Comparison of ENCODE assay signal across 16 mouse cellular contexts in genomic region chr11:79502917-79503316, GRCm38 (mm10). TPM values are rescaled to one million over a fixed set of nuclear protein-coding genes. Genes with fewer than 3 reads are reported as not detected.
DNase-seq lines count a peak whose midpoint lies in the region; ATAC-seq lines count a peak whose summit lies in the region.
"Had no signal": no experiment of that assay in that cellular context is flagged by ENCODE, and none has a peak within 500 bp of the region (broad histone marks: within the 10 kb centered on the region; RNA-seq: fewer than 3 reads in every experiment).

No protein-coding gene starts in this region.

- no peak overlapping the region for H3K9ac ChIP-seq in forebrain, embryonic 13.5 days
- no peak overlapping the region for H3K9ac ChIP-seq in forebrain, embryonic 11.5 days (ENCODE audit: low read length)
- no peak overlapping the region for H3K9ac ChIP-seq in midbrain, embryonic 13.5 days (replicated peaks)
- H3K9ac ChIP-seq: embryonic facial prominence, embryonic 15.5 days; limb, embryonic 13.5 days had no signal

- no peak overlapping the region for H3K4me3 ChIP-seq in forebrain, embryonic 13.5 days
- no peak overlapping the region for H3K4me3 ChIP-seq in forebrain, embryonic 11.5 days (ENCODE audit: low read depth, low read length)
- no peak overlapping the region for H3K4me3 ChIP-seq in midbrain, embryonic 13.5 days (replicated peaks)
- H3K4me3 ChIP-seq: embryonic facial prominence, embryonic 15.5 days; heart, adult 2 months; limb, embryonic 13.5 days; myocyte had no signal

- 9% methylated on average over 2 of the region's 2 CpGs for WGBS in forebrain, embryonic 13.5 days
- WGBS in forebrain, embryonic 11.5 days, result 21% methylated on average over 2 of the region's 2 CpGs
- 19% methylated on average over 2 of the region's 2 CpGs for WGBS in midbrain, embryonic 13.5 days

- H3K4me2 ChIP-seq in forebrain, embryonic 13.5 days, result peak overlapping the region; percentile 19; the same call in 1 of the 2 replicates
- no peak overlapping the region for H3K4me2 ChIP-seq in forebrain, embryonic 11.5 days (ENCODE audit: low read depth, low read length, severe bottlenecking)
- H3K4me2 ChIP-seq in midbrain, embryonic 13.5 days (replicated peaks), result no peak overlapping the region
- H3K4me2 ChIP-seq: embryonic facial prominence, embryonic 15.5 days; limb, embryonic 13.5 days had no signal

- no peaks in the 10 kb centered on the region for H3K9me3 ChIP-seq in forebrain, embryonic 13.5 days (replicated peaks)
- H3K9me3 ChIP-seq in forebrain, embryonic 11.5 days (ENCODE audit: control insufficient read depth, low read length), result no peaks in the 10 kb centered on the region
- no peaks in the 10 kb centered on the region for H3K9me3 ChIP-seq in midbrain, embryonic 13.5 days
- H3K9me3 ChIP-seq: embryonic facial prominence, embryonic 15.5 days; limb, embryonic 13.5 days had no signal

- peaks cover 29% of the 10 kb centered on the region for H3K4me1 ChIP-seq in forebrain, embryonic 13.5 days
- peaks cover 5% of the 10 kb centered on the region; the same call in 1 of the 2 replicates for H3K4me1 ChIP-seq in forebrain, embryonic 11.5 days (replicated peaks; ENCODE audit: control insufficient read depth, insufficient read depth, low read length)
- H3K4me1 ChIP-seq in midbrain, embryonic 13.5 days (replicated peaks), result peaks cover 16% of the 10 kb centered on the region
- H3K4me1 ChIP-seq: embryonic facial prominence, embryonic 15.5 days; limb, embryonic 13.5 days had no signal

- no peaks in the 10 kb centered on the region for H3K27me3 ChIP-seq in forebrain, embryonic 13.5 days
- no peaks in the 10 kb centered on the region for H3K27me3 ChIP-seq in forebrain, embryonic 11.5 days (ENCODE audit: control insufficient read depth, insufficient read depth, low read length)
- H3K27me3 ChIP-seq in midbrain, embryonic 13.5 days, result no peaks in the 10 kb centered on the region
- H3K27me3 ChIP-seq: embryonic facial prominence, embryonic 15.5 days; limb, embryonic 13.5 days had no signal

- peak overlapping the region; percentile 57 for H3K27ac ChIP-seq in forebrain, embryonic 13.5 days
- H3K27ac ChIP-seq in forebrain, embryonic 11.5 days (ENCODE audit: low read depth, low read length), result no peak overlapping the region; the same call in 1 of the 2 replicates
- H3K27ac ChIP-seq in midbrain, embryonic 13.5 days, result peak overlapping the region; percentile 64; the same call in 1 of the 2 replicates
- H3K27ac ChIP-seq: embryonic facial prominence, embryonic 15.5 days; heart, adult 2 months; kidney, postnatal 0 days; limb, embryonic 13.5 days had no signal

- ATAC-seq in forebrain, embryonic 13.5 days, result no peak
- ATAC-seq in forebrain, embryonic 11.5 days (replicated peaks; ENCODE audit: low FRiP score), result no peak
- no peak for ATAC-seq in midbrain, embryonic 13.5 days
- ATAC-seq: intestine, embryonic 16.5 days had no signal

- no peak for DNase-seq in forebrain, embryonic 11.5 days (ENCODE audit: low spot score)
- peak; percentile 84 for DNase-seq in retina, postnatal 1 day
- DNase-seq in retina, embryonic 14.5 days (ENCODE audit: low spot score), result no peak
- DNase-seq in thymus, postnatal 36 days, result no peak
- DNase-seq in adipocyte (ENCODE audit: low spot score), result no peak
- no peak for DNase-seq in thymus, postnatal 14 days
- DNase-seq: adrenal gland, postnatal 14 days; heart, adult 2 months had no signal

- H3K36me3 ChIP-seq in forebrain, embryonic 13.5 days (ENCODE audit: poor library complexity, severe bottlenecking), result no peaks in the 10 kb centered on the region
- H3K36me3 ChIP-seq in forebrain, embryonic 11.5 days (ENCODE audit: control insufficient read depth, insufficient read depth, low read length), result no peaks in the 10 kb centered on the region
- no peaks in the 10 kb centered on the region for H3K36me3 ChIP-seq in midbrain, embryonic 13.5 days
- H3K36me3 ChIP-seq: embryonic facial prominence, embryonic 15.5 days; limb, embryonic 13.5 days had no signal

RNA-seq across cellular contexts. Expression of gene Omg, which starts 1.0 kb away (rescaled TPM):
- polyA plus RNA-seq in forebrain, embryonic 13.5 days (2015; fragmentation: Nextera tagmentation; extraction: Ambion mirVana), result 1.1 and 1.5 TPM in 2 replicates
- 0.39 and 1.1 TPM in 2 replicates for polyA plus RNA-seq in forebrain, embryonic 11.5 days (2014; fragmentation: Nextera tagmentation; extraction: Ambion mirVana)
- 2.6 and 3.3 TPM in 2 replicates for polyA plus RNA-seq in midbrain, embryonic 13.5 days (2015; fragmentation: Nextera tagmentation; extraction: Ambion mirVana)
- polyA plus RNA-seq: liver, embryonic 16.5 days had no signal

RNA-seq across cellular contexts. Expression of gene Evi2b, which starts 20.6 kb away (rescaled TPM):
- polyA plus RNA-seq in forebrain, embryonic 13.5 days (2015; fragmentation: Nextera tagmentation; extraction: Ambion mirVana), result 0.18 TPM in 1 of 2 replicates, not detected in the other
- 0.21 and 0.57 TPM in 2 replicates for polyA plus RNA-seq in forebrain, embryonic 11.5 days (2014; fragmentation: Nextera tagmentation; extraction: Ambion mirVana)
- 0.19 TPM in 1 of 2 replicates, not detected in the other for polyA plus RNA-seq in midbrain, embryonic 13.5 days (2015; fragmentation: Nextera tagmentation; extraction: Ambion mirVana)

RNA-seq across cellular contexts. Expression of gene Evi2, which starts 27.5 kb away (rescaled TPM):
- polyA plus RNA-seq in forebrain, embryonic 13.5 days (2015; fragmentation: Nextera tagmentation; extraction: Ambion mirVana), result 0.75 and 0.89 TPM in 2 replicates
- 0.72 and 1.3 TPM in 2 replicates for polyA plus RNA-seq in forebrain, embryonic 11.5 days (2014; fragmentation: Nextera tagmentation; extraction: Ambion mirVana)
- polyA plus RNA-seq in midbrain, embryonic 13.5 days (2015; fragmentation: Nextera tagmentation; extraction: Ambion mirVana), result 0.62 and 1.1 TPM in 2 replicates

RNA-seq across cellular contexts. Expression of gene Evi2a, which starts 27.5 kb away (rescaled TPM):
- 2.6 and 2.7 TPM in 2 replicates for polyA plus RNA-seq in forebrain, embryonic 13.5 days (2015; fragmentation: Nextera tagmentation; extraction: Ambion mirVana)
- 2.2 and 3.2 TPM in 2 replicates for polyA plus RNA-seq in forebrain, embryonic 11.5 days (2014; fragmentation: Nextera tagmentation; extraction: Ambion mirVana)
- 2.1 and 3.1 TPM in 2 replicates for polyA plus RNA-seq in midbrain, embryonic 13.5 days (2015; fragmentation: Nextera tagmentation; extraction: Ambion mirVana)
